Mouse (Mus musculus) heart, postnatal 0 days (tissue): ENCODE results near the gene Msl1. TPM values are rescaled to one million over a fixed set of nuclear protein-coding genes. Genes with fewer than 3 reads are reported as not detected.
A peak's percentile ranks its signal among the peaks of the same experiment; 100 is the strongest.

Experiments
- ATAC-seq: fragments of 200-750 bp; cut with Nextera tagmentation; 2 replicates; pipeline ENCODE4 v1.8.0; 2017; ENCODE audit warnings: low read depth, moderate number of reproducible peaks, moderate library complexity; ENCODE audit not compliant: insufficient read depth
- DNase-seq: peaks from one replicate; pipeline ENCODE4 v3.0.0-alpha.2; 2016; ENCODE audit warnings: low spot score
- H3K27ac ChIP-seq: fragments of 300-500 bp; sonication (generic); 2 replicates; pipeline ENCODE4 v1.5.1; 2014; ENCODE audit warnings: low read depth, mild to moderate bottlenecking
- H3K27me3 ChIP-seq: fragments of 300-500 bp; sonication (generic); 2 replicates; pipeline ENCODE4 v1.6.1; 2014; ENCODE audit warnings: low read length, mixed read lengths; ENCODE audit not compliant: control insufficient read depth, insufficient read depth
- H3K36me3 ChIP-seq: fragments of 300-500 bp; sonication (generic); replicated peaks from 2 replicates; pipeline ENCODE4 v1.6.1; 2014; ENCODE audit warnings: low read length, mixed read lengths; ENCODE audit not compliant: control insufficient read depth, insufficient read depth
- H3K4me1 ChIP-seq: fragments of 300-500 bp; sonication (generic); 2 replicates; pipeline ENCODE4 v1.6.1; 2014; ENCODE audit warnings: antibody characterized with exemption; ENCODE audit not compliant: control insufficient read depth, insufficient read depth
- H3K4me2 ChIP-seq: fragments of 300-500 bp; sonication (generic); 2 replicates; pipeline ENCODE4 v1.6.1; 2014; ENCODE audit warnings: low read depth, mild to moderate bottlenecking, low read length, moderate library complexity
- H3K4me3 ChIP-seq: fragments of 300-500 bp; sonication (generic); 2 replicates; pipeline ENCODE4 v1.5.1; 2014; ENCODE audit warnings: low read depth, low read length
- H3K9ac ChIP-seq: fragments of 300-500 bp; sonication (generic); replicated peaks from 2 replicates; pipeline ENCODE4 v1.6.1; 2014; ENCODE audit warnings: low read depth, low read length, mixed read lengths
- H3K9me3 ChIP-seq: fragments of 300-500 bp; sonication (generic); replicated peaks from 2 replicates; pipeline ENCODE4 v1.6.1; 2016; ENCODE audit warnings: low read length; ENCODE audit not compliant: control insufficient read depth
- CTCF ChIP-seq: IDR thresholded peaks from 2 replicates; pipeline ENCODE4 v1.5.1; 2016; ENCODE audit warnings: antibody characterized with exemption, control low read depth, low read depth
- EP300 ChIP-seq: IDR thresholded peaks from 2 replicates; pipeline ENCODE4 v1.6.1; 2016; ENCODE audit warnings: antibody characterized with exemption, low read depth
- WGBS: fragments of 180-500 bp; shearing (Covaris S2); extraction: QIAGEN DNeasy Blood & Tissue Kit; methylation state at CpG from one replicate; pipeline ENCODE4 v1.1.7; 2014; 5-methylcytosine and 5-hydroxymethylcytosine counted together
- polyA plus RNA-seq: library from polyadenylated mRNA; unstranded; fragments of >200 nt; fragmentation: Nextera tagmentation; extraction: Ambion mirVana; gene quantifications from 2 replicates; pipeline ENCODE4 v1.2.1, GENCODE M21; 2015
- total RNA-seq: library from RNA; depleted of rRNA; stranded (reverse); fragments of >200 nt; gene quantifications from 2 replicates; pipeline ENCODE4 v1.2.3, GENCODE M21; 2014; ENCODE audit warnings: low replicate concordance

The Msl1 gene
- total and polyA plus RNA-seq, 2 experiments from 2014 or later = 12.6 to 54.6 TPM

- Histone ChIP-seq H3K4me2 (peak overlapping the region; percentile 59), H3K27me3 (no peaks in the 10 kb centered on the region), H3K27ac (peak overlapping the region; percentile 96), H3K9me3 (no peaks in the 10 kb centered on the region), H3K9ac (0 out of 2 replicates have a peak overlapping the region, but pooled peaks have one; percentile 35), H3K4me1 (peaks cover 98% of the 10 kb centered on the region), H3K4me3 (no peak overlapping the region), H3K36me3 (peaks cover 6% of the 10 kb centered on the region; the same call in 1 of the 2 replicates)
- 26% methylated on average over 15 of the region's 15 CpGs for WGBS
- no peak for ATAC-seq
- TF ChIP-seq EP300 (no peak), CTCF (no peak; the same call in 1 of the 2 replicates)
- peak; percentile 55 for DNase-seq
These were observed 46.6 kb upstream of the Msl1 start for GRCm38 (mm10) chr11:98748506-98749416.

GRCm38 (mm10) chr11:98749716-98750115 lies 45.6 kb upstream of the Msl1 start:
- no peaks in the 10 kb centered on the region for H3K27me3 ChIP-seq
- no peaks in the 10 kb centered on the region for H3K9me3 ChIP-seq
- H3K4me1 ChIP-seq = peaks cover 97% of the 10 kb centered on the region
- TF ChIP-seq EP300 (no peak), CTCF (no peak)
- no peak overlapping the region for H3K9ac ChIP-seq
- 19% methylated on average over 5 of the region's 5 CpGs for WGBS
- DNase-seq = no peak
- no peak for ATAC-seq
- peaks cover 12% of the 10 kb centered on the region; the same call in 1 of the 2 replicates for H3K36me3 ChIP-seq
- peak overlapping the region; percentile 96 for H3K27ac ChIP-seq
- H3K4me2 ChIP-seq = peak overlapping the region; percentile 59
- H3K4me3 ChIP-seq = no peak overlapping the region

- Histone ChIP-seq H3K4me1 (peaks cover 95% of the 10 kb centered on the region), H3K36me3 (peaks cover 18% of the 10 kb centered on the region; the same call in 1 of the 2 replicates), H3K4me2 (peak overlapping the region; percentile 59), H3K9ac (peak overlapping the region; percentile 52), H3K4me3 (peak overlapping the region; percentile 17), H3K9me3 (no peaks in the 10 kb centered on the region), H3K27me3 (no peaks in the 10 kb centered on the region), H3K27ac (peak overlapping the region; percentile 96)
- ATAC-seq = peak; percentile 56
- peak; percentile 81 for DNase-seq
- TF ChIP-seq EP300 = no peak; the same call in none of the 2 replicates
- TF ChIP-seq CTCF = peak; percentile 8; the same call in 1 of the 2 replicates
- 13% methylated on average over 17 of the region's 17 CpGs for WGBS
These were observed 44.7 kb upstream of the Msl1 start for GRCm38 (mm10) chr11:98750351-98751201.

- Histone ChIP-seq H3K27me3 (no peaks in the 10 kb centered on the region), H3K4me2 (peak overlapping the region; percentile 59), H3K9ac (peak overlapping the region; percentile 52), H3K9me3 (no peaks in the 10 kb centered on the region), H3K27ac (peak overlapping the region; percentile 96), H3K4me3 (peak overlapping the region; percentile 17; the same call in 1 of the 2 replicates), H3K36me3 (peaks cover 18% of the 10 kb centered on the region; the same call in 1 of the 2 replicates), H3K4me1 (peaks cover 95% of the 10 kb centered on the region)
- TF ChIP-seq EP300 (no peak; the same call in 1 of the 2 replicates), CTCF (no peak)
- peak; percentile 58 for DNase-seq
- 12% methylated on average over 6 of the region's 6 CpGs for WGBS
- peak; percentile 39 for ATAC-seq
These were observed 44.0 kb upstream of the Msl1 start for GRCm38 (mm10) chr11:98751221-98751782.

- peak overlapping the region; percentile 96 for H3K27ac ChIP-seq
- H3K4me3 ChIP-seq = no peak overlapping the region
- H3K9ac ChIP-seq = 0 out of 2 replicates have a peak overlapping the region, but pooled peaks have one; percentile 0
- no peak for DNase-seq
- WGBS = 76% methylated on average over 10 of the region's 10 CpGs
- no peaks in the 10 kb centered on the region for H3K27me3 ChIP-seq
- ATAC-seq = no peak
- H3K4me2 ChIP-seq = no peak overlapping the region
- no peak for TF ChIP-seq CTCF
- no peaks in the 10 kb centered on the region for H3K9me3 ChIP-seq
- peaks cover 28% of the 10 kb centered on the region for H3K36me3 ChIP-seq
- H3K4me1 ChIP-seq = peaks cover 86% of the 10 kb centered on the region
These were observed 42.7 kb upstream of the Msl1 start for GRCm38 (mm10) chr11:98752562-98753140.
